Mouse (Mus musculus) MEL (cell line): Measurements from ENCODE around the gene 4930519G04Rik. TPM values are rescaled to one million over a fixed set of nuclear protein-coding genes. Genes with fewer than 3 reads are reported as not detected.

Experiments used
- DNase-seq: peaks from one replicate; pipeline ENCODE4 v3.0.0; 2011; ENCODE audit warnings: low read depth, low spot score
- H3K27ac ChIP-seq: 2 replicates; pipeline ENCODE4 v1.5.1; 2012; ENCODE audit warnings: low read depth, mild to moderate bottlenecking, control low read depth, low read length, moderate library complexity; ENCODE audit not compliant: control insufficient read depth
- H3K27me3 ChIP-seq, 2 experiments: fragments of 150-350 bp in 1 of 2; sonication (generic) in 1 of 2; 2 replicates each; pipeline ENCODE4 v1.6.1; 2012; ENCODE audit warnings: low read length in 2 of 2, mild to moderate bottlenecking in 2 of 2, improper control_type of control experiment in 1 of 2, moderate library complexity in 1 of 2; ENCODE audit not compliant: insufficient read depth in 2 of 2, control insufficient read depth in 1 of 2
- H3K36me3 ChIP-seq, 2 experiments: 2 replicates each; pipeline ENCODE4 v1.6.1; 2012 to 2014; ENCODE audit warnings: low read length in 2 of 2, improper control_type of control experiment in 1 of 2, inconsistent platforms in 1 of 2, mild to moderate bottlenecking in 1 of 2; ENCODE audit not compliant: insufficient read depth in 2 of 2, control insufficient read depth in 1 of 2
- H3K4me1 ChIP-seq, 2 experiments: fragments of 150-350 bp in 1 of 2; sonication (generic) in 1 of 2; 2 replicates each; pipeline ENCODE4 v1.6.1; 2012; ENCODE audit warnings: low read length in 2 of 2, improper control_type of control experiment in 1 of 2, mild to moderate bottlenecking in 1 of 2; ENCODE audit not compliant: insufficient read depth in 2 of 2, control insufficient read depth in 1 of 2
- H3K4me3 ChIP-seq, 2 experiments: fragments of 150-350 bp in 1 of 2; sonication (generic) in 1 of 2; 2 replicates each; pipeline ENCODE4 v1.5.1; 2012; ENCODE audit warnings: low read depth in 2 of 2, low read length in 2 of 2, mild to moderate bottlenecking in 2 of 2, moderate library complexity in 2 of 2, control low read depth in 1 of 2, improper control_type of control experiment in 1 of 2; ENCODE audit not compliant: control insufficient read depth in 1 of 2, insufficient read depth in 1 of 2
- H3K79me2 ChIP-seq: 2 replicates; pipeline ENCODE4 v1.6.1; 2012; ENCODE audit warnings: mild to moderate bottlenecking, low read length, moderate library complexity; ENCODE audit not compliant: control insufficient read depth, poor library complexity, insufficient read depth
- H3K9ac ChIP-seq: 2 replicates; pipeline ENCODE4 v1.6.1; 2012; ENCODE audit warnings: low read depth, mild to moderate bottlenecking, control low read depth, low read length, moderate library complexity; ENCODE audit not compliant: control insufficient read depth, poor library complexity, severe bottlenecking
- H3K9me3 ChIP-seq: fragments of 150-350 bp; sonication (generic); replicated peaks from 2 replicates; pipeline ENCODE4 v1.6.1; 2012; ENCODE audit warnings: mild to moderate bottlenecking, low read length, improper control_type of control experiment, moderate library complexity; ENCODE audit not compliant: insufficient read depth
- BHLHE40 ChIP-seq: IDR thresholded peaks from 2 replicates; pipeline ENCODE4 v1.6.1; 2012; ENCODE audit warnings: low read depth, mild to moderate bottlenecking, inconsistent platforms, low read length, improper control_type of control experiment, borderline replicate concordance
- EP300 ChIP-seq, 2 experiments: IDR thresholded peaks; 2 replicates each; pipeline ENCODE4 v1.6.1; 2011; ENCODE audit warnings: improper control_type of control experiment in 2 of 2, low read length in 2 of 2, low read depth in 1 of 2, mild to moderate bottlenecking in 1 of 2
- ETS1 ChIP-seq: IDR thresholded peaks from 2 replicates; pipeline ENCODE4 v1.6.1; 2012; ENCODE audit warnings: low read depth, mild to moderate bottlenecking, inconsistent platforms, low read length, improper control_type of control experiment, moderate library complexity
- GATA1 ChIP-seq: IDR thresholded peaks from 2 replicates; pipeline ENCODE4 v1.6.1; 2011; ENCODE audit warnings: low read depth, low read length, improper control_type of control experiment
- HCFC1 ChIP-seq: IDR thresholded peaks from 2 replicates; pipeline ENCODE4 v1.6.1; 2012; ENCODE audit warnings: low read depth, mild to moderate bottlenecking, inconsistent platforms, low read length, improper control_type of control experiment, moderate library complexity
- KAT2A ChIP-seq: conservative IDR thresholded peaks from 2 replicates; pipeline ENCODE4 v1.6.1; 2012; ENCODE audit warnings: low read depth, low read length, improper control_type of control experiment, inconsistent platforms
- MEF2A ChIP-seq: IDR thresholded peaks from 2 replicates; pipeline ENCODE4 v1.6.1; 2014; ENCODE audit warnings: low read depth, mild to moderate bottlenecking, inconsistent platforms, low read length, improper control_type of control experiment; ENCODE audit not compliant: poor library complexity, insufficient replicate concordance, severe bottlenecking; ENCODE audit errors: extremely low read depth
- MXI1 ChIP-seq: IDR thresholded peaks from 2 replicates; pipeline ENCODE4 v1.6.1; 2011; ENCODE audit warnings: mild to moderate bottlenecking, low read depth, low read length, improper control_type of control experiment
- POLR2AphosphoS5 ChIP-seq: IDR thresholded peaks from 2 replicates; pipeline ENCODE4 v1.6.1; 2012; ENCODE audit warnings: low read depth, borderline replicate concordance, mild to moderate bottlenecking, inconsistent platforms, low read length, moderate library complexity, mixed read lengths
- SIN3A ChIP-seq: IDR thresholded peaks from 2 replicates; pipeline ENCODE4 v1.6.1; 2012; ENCODE audit warnings: low read length, improper control_type of control experiment, inconsistent platforms
- TBP ChIP-seq: IDR thresholded peaks from 2 replicates; pipeline ENCODE4 v1.8.0; 2011; ENCODE audit warnings: low read depth, low read length, improper control_type of control experiment
- ZC3H11A ChIP-seq: IDR thresholded peaks from 2 replicates; pipeline ENCODE4 v1.6.1; 2012; ENCODE audit warnings: low read depth, mild to moderate bottlenecking, inconsistent platforms, low read length, improper control_type of control experiment
- ZKSCAN1 ChIP-seq: IDR thresholded peaks from 2 replicates; pipeline ENCODE4 v1.6.1; 2012; ENCODE audit warnings: low read depth, mild to moderate bottlenecking, inconsistent platforms, low read length, improper control_type of control experiment, moderate library complexity
- ZNF384 ChIP-seq: IDR thresholded peaks from 2 replicates; pipeline ENCODE4 v1.6.1; 2012; ENCODE audit warnings: low read depth, mild to moderate bottlenecking, inconsistent platforms, low read length, improper control_type of control experiment
- polyA plus RNA-seq, 2 experiments: library from polyadenylated mRNA; stranded (reverse) in 1 of 2; unstranded in 1 of 2; fragments of >175 nt in 1 of 2; fragments of >200 nt in 1 of 2; gene quantifications; 2 replicates each; pipeline versions ENCODE4 v1.2.1 to v1.2.4; 2012; ENCODE audit warnings: low replicate concordance in 2 of 2, low read depth in 1 of 2; ENCODE audit not compliant: insufficient read length in 2 of 2, insufficient read depth in 1 of 2, missing spikeins in 1 of 2
- total RNA-seq: library from RNA; depleted of rRNA; stranded (reverse); fragments of 300-350 nt; gene quantifications from 2 replicates; pipeline ENCODE4 v1.2.3, GENCODE M21; 2012

Gene 4930519G04Rik
- total and polyA plus RNA-seq, 3 experiments = not detected

DNA sequence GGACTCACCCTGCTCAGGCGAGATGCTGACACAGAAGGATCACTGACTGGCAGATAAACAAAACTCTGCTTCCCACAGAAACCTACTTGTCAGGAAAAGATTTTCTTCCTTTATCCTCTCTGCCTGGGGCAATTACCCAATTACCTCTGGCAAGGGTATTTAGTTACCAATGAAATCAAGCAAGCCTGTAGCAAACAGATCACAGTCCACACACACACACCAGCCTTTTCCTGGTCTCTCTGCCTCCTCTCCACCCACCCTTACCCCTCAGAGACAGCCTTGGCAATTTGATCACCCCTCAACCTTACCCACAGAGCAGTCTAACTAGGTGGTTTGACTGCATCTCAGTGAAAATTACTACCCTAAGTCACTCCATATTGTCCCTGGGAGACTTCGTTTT is 35.5 kb downstream of the 4930519G04Rik start:
- H3K9ac ChIP-seq = no peak overlapping the region
- TF ChIP-seq BHLHE40 = no peak
- no peak for TF ChIP-seq KAT2A
- TF ChIP-seq HCFC1 = no peak
- no peak for TF ChIP-seq POLR2AphosphoS5
- TF ChIP-seq SIN3A = no peak
- no peaks in the 10 kb centered on the region for H3K36me3 ChIP-seq
- DNase-seq = no peak
- H3K27ac ChIP-seq = no peak overlapping the region
- H3K9me3 ChIP-seq = no peaks in the 10 kb centered on the region
- H3K4me3 ChIP-seq = no peak overlapping the region
- no peaks in the 10 kb centered on the region for H3K79me2 ChIP-seq
- no peaks in the 10 kb centered on the region for H3K27me3 ChIP-seq
- peaks cover 0 to 7% of the 10 kb centered on the region in 2 experiments; a peak in 2 of 4 replicates for H3K4me1 ChIP-seq

DNA sequence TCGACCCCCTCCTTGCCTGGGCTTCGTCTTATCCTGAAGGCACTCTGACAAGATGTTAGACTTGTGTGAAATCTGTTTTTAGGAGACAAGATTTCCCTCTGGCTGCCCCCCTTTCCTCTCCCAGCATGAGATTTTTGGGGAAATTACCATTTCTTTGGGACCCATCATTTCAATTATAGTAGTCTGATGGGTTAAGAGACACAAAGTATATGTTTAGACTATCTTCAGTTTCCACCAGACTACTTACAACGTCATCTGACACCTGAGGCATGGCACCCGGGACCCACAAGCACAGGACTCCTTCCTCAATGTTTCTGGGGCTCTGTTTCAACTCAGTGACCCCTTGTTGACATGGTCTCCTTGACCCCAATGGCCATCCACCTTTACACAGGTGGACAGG is 42.1 kb downstream of the 4930519G04Rik start:
- Histone ChIP-seq H3K79me2 (no peaks in the 10 kb centered on the region), H3K4me1 (peaks cover 0 to 3% of the 10 kb centered on the region in 2 experiments; a peak in 3 of 4 replicates), H3K27me3 (peaks cover 8 to 17% of the 10 kb centered on the region in 2 experiments), H3K4me3 (no peak overlapping the region), H3K9ac (no peak overlapping the region), H3K27ac (no peak overlapping the region), H3K9me3 (no peaks in the 10 kb centered on the region), H3K36me3 (no peaks in the 10 kb centered on the region)
- TF ChIP-seq ZKSCAN1 (no peak), EP300 (IDR thresholded peaks at IDR 0.05; ENCODE audit: low read depth in 1 of 2, low read length in 2 of 2) (no peak), KAT2A (no peak)
- DNase-seq = no peak

DNA sequence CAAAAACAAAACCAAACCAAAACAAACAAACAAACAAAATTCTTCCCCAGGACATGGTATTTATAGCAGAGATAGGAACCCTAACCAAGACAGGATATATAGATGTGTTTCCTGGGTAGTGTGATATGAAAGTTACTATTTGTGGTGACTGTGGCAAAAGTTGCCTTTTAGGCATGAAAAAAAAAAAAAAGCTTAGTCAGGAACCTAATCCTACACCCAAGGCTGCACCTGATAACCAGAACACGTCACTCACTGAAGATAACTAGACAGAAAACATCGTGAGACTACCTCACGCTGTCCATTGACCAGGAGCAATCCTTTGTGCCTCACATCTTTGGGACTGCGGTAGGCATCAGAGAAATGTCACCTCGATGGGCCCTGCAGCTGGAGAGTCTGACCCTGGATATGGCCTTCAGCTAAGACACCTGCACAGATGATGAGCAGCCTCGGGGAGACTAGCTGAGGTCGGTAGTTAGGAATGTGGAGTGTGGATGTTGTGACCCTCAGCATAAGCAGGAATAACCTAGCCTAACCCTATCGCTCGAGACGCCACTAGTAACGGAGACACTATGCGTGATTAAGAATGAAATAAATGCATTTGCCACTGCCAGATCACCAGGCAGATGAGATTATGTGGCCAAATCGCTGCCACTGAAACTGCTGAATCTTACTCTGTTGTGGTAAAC is 43.4 kb downstream of the 4930519G04Rik start, which contains the start of gene Oasl2:
Oasl2 (plus strand) TSS at position 249 of the 686 bp plus-strand sequence.
- Histone ChIP-seq H3K9ac (no peak within 1 kb of the TSS), H3K27ac (no peak within 1 kb of the TSS)

More for the DNA sequence above, 43.4 kb downstream of the 4930519G04Rik start, which contains the start of gene Oasl2:
- H3K9me3 ChIP-seq = no peaks in the 10 kb centered on the region
- peak; percentile 55; the same call in 1 of the 2 replicates for TF ChIP-seq GATA1
- TF ChIP-seq ZNF384 = peak; percentile 92
- peak in 1 of 2 experiments; percentile 35; a peak in 1 of 4 replicates for TF ChIP-seq EP300 (IDR thresholded peaks at IDR 0.05; ENCODE audit: low read depth in 1 of 2, low read length in 2 of 2)
- peak; percentile 83 for TF ChIP-seq ETS1
- no peak for TF ChIP-seq TBP
- TF ChIP-seq ZC3H11A = no peak
- no peak for TF ChIP-seq HCFC1
- peak; percentile 50; the same call in 1 of the 2 replicates for TF ChIP-seq MEF2A
- no peak for TF ChIP-seq MXI1
- H3K79me2 ChIP-seq = no peaks in the 10 kb centered on the region
- H3K4me3 ChIP-seq = peak within 1 kb of the TSS; percentile 18 to 50
- DNase-seq = peak; percentile 29
- no peaks in the 10 kb centered on the region for H3K36me3 ChIP-seq
- peaks cover 8 to 17% of the 10 kb centered on the region in 2 experiments for H3K27me3 ChIP-seq
- peaks cover 0 to 3% of the 10 kb centered on the region in 2 experiments; a peak in 3 of 4 replicates for H3K4me1 ChIP-seq
